Mouse (Mus musculus) left cerebral cortex, postnatal 25 days (tissue): ENCODE measurements at regions not wholly inside any gene's neighbourhood (a gene's known extent, or its start where the extent isn't known, plus 50 kb on each side); places are given as distances from the start of the nearest gene placed in this dataset.

Experiments used
- DNase-seq, 2 experiments: peaks; one replicate each; pipeline ENCODE4 v3.0.0; 2022; ENCODE audit warnings: low spot score in 2 of 2, mixed read lengths in 1 of 2
- intact Hi-C: fragments of 180-260 bp; cut with DNase I; formaldehyde crosslinking; loops from one replicate; pipeline ENCODE4 v1.15.1; 2025

- intact Hi-C loops, result no loop called here
- no peak for DNase-seq
These were observed 59.0 kb upstream of the Ppm1h start for GRCm38 (mm10) chr10:122619406-122620116.
